Mouse (Mus musculus) limb, embryonic 15.5 days (tissue): ENCODE results near the gene Urah. TPM values are rescaled to one million over a fixed set of nuclear protein-coding genes. Genes with fewer than 3 reads are reported as not detected.

Experiments used
- ATAC-seq: fragments of 200-750 bp; cut with Nextera tagmentation; 2 replicates; pipeline ENCODE4 v1.8.0; 2017; ENCODE audit warnings: low read depth, moderate TSS enrichment; ENCODE audit not compliant: insufficient number of reproducible peaks, low FRiP score, low TSS enrichment
- H3K27ac ChIP-seq: fragments of 300-500 bp; sonication (generic); 2 replicates; pipeline ENCODE4 v1.5.1; 2015; ENCODE audit warnings: moderate library complexity, mild to moderate bottlenecking, inconsistent platforms
- H3K27me3 ChIP-seq: fragments of 300-500 bp; sonication (generic); 2 replicates; pipeline ENCODE4 v1.6.1; 2015; ENCODE audit warnings: inconsistent platforms
- H3K36me3 ChIP-seq: fragments of 300-500 bp; sonication (generic); 2 replicates; pipeline ENCODE4 v1.6.1; 2015; ENCODE audit warnings: inconsistent platforms
- H3K4me1 ChIP-seq: fragments of 300-500 bp; sonication (generic); 2 replicates; pipeline ENCODE4 v1.6.1; 2015; ENCODE audit warnings: inconsistent platforms
- H3K4me2 ChIP-seq: fragments of 300-500 bp; sonication (generic); 2 replicates; pipeline ENCODE4 v1.6.1; 2015; ENCODE audit warnings: mild to moderate bottlenecking, inconsistent platforms
- H3K4me3 ChIP-seq: fragments of 300-500 bp; sonication (generic); 2 replicates; pipeline ENCODE4 v1.5.1; 2015; ENCODE audit warnings: mild to moderate bottlenecking, inconsistent platforms
- H3K9ac ChIP-seq: fragments of 300-500 bp; sonication (generic); 2 replicates; pipeline ENCODE4 v1.6.1; 2015; ENCODE audit warnings: inconsistent platforms
- H3K9me3 ChIP-seq: fragments of 300-500 bp; sonication (generic); 2 replicates; pipeline ENCODE4 v1.6.1; 2016; ENCODE audit warnings: inconsistent platforms
- WGBS: fragments of 180-500 bp; shearing (Covaris S2); methylation state at CpG from one replicate; pipeline ENCODE4 v1.1.7; 2015; 5-methylcytosine and 5-hydroxymethylcytosine counted together
- polyA plus RNA-seq: library from polyadenylated mRNA; unstranded; fragments of >200 nt; fragmentation: Nextera tagmentation; extraction: Ambion mirVana; gene quantifications from 2 replicates; pipeline ENCODE4 v1.2.1, GENCODE M21; 2015

Urah gene
- polyA plus RNA-seq, 1 experiment from 2014 or later: 38.4 TPM

DNA sequence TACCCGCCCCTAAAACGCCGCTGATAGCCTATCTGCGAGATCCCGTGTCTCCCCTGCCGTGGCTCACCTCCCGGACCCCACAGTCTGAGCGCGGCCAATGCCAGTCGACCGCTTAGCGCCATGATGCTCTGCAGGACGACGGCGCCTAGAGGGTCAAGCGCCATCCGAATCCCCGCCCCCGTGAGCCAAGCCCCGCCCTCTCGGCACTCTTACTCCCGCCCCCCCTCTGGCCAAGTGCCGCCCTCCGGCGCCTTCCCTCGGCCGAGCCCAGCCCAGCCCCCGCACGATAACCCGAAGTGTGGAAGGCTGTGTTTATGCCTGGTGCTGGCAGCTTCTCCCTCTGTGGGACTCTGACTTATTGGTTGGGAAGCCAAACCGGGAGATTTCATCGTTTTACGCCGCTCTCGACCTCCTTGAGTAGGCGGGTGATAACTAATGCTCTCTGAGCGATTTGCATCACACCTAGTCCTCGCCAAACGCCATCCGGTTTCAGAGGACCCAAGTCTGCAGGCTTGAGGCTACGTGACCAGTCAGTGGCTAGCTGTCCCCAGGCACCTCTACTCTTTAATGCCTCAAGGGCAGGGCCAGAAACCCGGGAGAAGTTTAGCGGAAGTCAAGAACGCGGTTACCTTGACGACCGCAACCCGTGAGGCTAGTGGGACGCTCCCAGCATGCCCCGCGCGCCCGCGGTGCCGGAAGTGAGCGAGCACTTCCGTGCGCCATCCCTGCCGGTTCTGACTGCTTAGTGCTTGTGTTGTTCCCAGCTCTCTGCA is 47.1 kb downstream of the Urah start, which contains the start of the genes Psmd13 and Sirt3:
Gene Psmd13 (plus strand): TSS at position 273 of the 773 bp plus-strand sequence.
Gene Sirt3 (minus strand): TSS at position 614 of the 773 bp plus-strand sequence.
- peak within 1 kb of the TSS; percentile 86 for H3K4me3 ChIP-seq
- no peaks in the 10 kb centered on the region for H3K9me3 ChIP-seq
- peak within 1 kb of the TSS; percentile 82 for H3K9ac ChIP-seq
- peak within 1 kb of the TSS; percentile 92 for H3K27ac ChIP-seq
- no peaks in the 10 kb centered on the region for H3K27me3 ChIP-seq
- peak within 1 kb of the TSS; percentile 74 for H3K4me2 ChIP-seq
- peaks cover 29% of the 10 kb centered on the region for H3K36me3 ChIP-seq
- peaks cover 15% of the 10 kb centered on the region for H3K4me1 ChIP-seq
- under 1% methylated on average over 59 of the region's 59 CpGs for WGBS
- peak; percentile 93 for ATAC-seq

DNA sequence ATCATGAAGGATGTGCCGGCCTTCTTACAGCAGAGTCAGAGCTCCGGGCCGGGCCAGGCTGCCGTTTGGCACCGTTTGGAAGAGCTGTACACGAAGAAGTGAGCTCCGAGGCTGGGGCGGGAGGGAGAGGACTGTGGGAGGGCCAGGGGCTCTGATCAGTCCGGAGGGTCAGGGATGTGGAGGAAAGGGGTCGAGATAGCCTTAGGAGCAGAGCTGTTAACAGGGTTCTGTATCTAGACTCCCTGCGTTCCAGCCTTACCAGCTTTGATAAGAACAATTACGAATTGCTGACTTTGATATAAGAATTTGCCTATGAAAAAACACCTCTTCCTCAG is 47.6 kb downstream of the Urah start:
- H3K36me3 ChIP-seq: peaks cover 30% of the 10 kb centered on the region
- H3K4me3 ChIP-seq: peak overlapping the region; percentile 86
- H3K4me2 ChIP-seq: peak overlapping the region; percentile 74
- H3K9ac ChIP-seq: peak overlapping the region; percentile 82
- H3K4me1 ChIP-seq: peaks cover 15% of the 10 kb centered on the region
- ATAC-seq: 0 out of 2 replicates have a peak, but pooled peaks have one; percentile 33
- peak overlapping the region; percentile 92 for H3K27ac ChIP-seq
- 0% methylated on average over 12 of the region's 12 CpGs for WGBS
- no peaks in the 10 kb centered on the region for H3K27me3 ChIP-seq
- no peaks in the 10 kb centered on the region for H3K9me3 ChIP-seq

Other genes with a start within 250 kb of the Urah start
- gene Olfr46, start 233.7 kb upstream of the Urah start, polyA plus RNA-seq: not detected in 2 replicates
- gene Olfr61, start 206.0 kb upstream of the Urah start, polyA plus RNA-seq: not detected in 2 replicates
- not detected in 2 replicates for gene Olfr53, start 188.6 kb upstream of the Urah start, polyA plus RNA-seq
- 0.03 TPM in 1 of 2 replicates, not detected in the other for gene Olfr539, start 175.1 kb upstream of the Urah start, polyA plus RNA-seq
- gene Olfr45, start 153.1 kb upstream of the Urah start, polyA plus RNA-seq: not detected in 2 replicates
- gene Olfr541, start 137.8 kb upstream of the Urah start, polyA plus RNA-seq: not detected in 2 replicates
- gene Cyp2e1, start 71.3 kb upstream of the Urah start, polyA plus RNA-seq: not detected in 2 replicates
- 0.11 and 0.13 TPM in 2 replicates for gene Syce1, start 47.2 kb upstream of the Urah start, polyA plus RNA-seq
- 0.67 and 1.00 TPM in 2 replicates for gene Zfp941, start 12.8 kb upstream of the Urah start, polyA plus RNA-seq
- gene Scgb1c1, start 10.5 kb downstream of the Urah start, polyA plus RNA-seq: not detected in 2 replicates
- gene Odf3, start 12.8 kb downstream of the Urah start, polyA plus RNA-seq: not detected in 2 replicates
- gene Gm45785, start 21.3 kb downstream of the Urah start, polyA plus RNA-seq: not detected in 2 replicates
- 85.7 and 90.6 TPM in 2 replicates for gene Ric8a, start 21.9 kb downstream of the Urah start, polyA plus RNA-seq
- 70.7 and 71.6 TPM in 2 replicates for gene Bet1l, start 22.6 kb downstream of the Urah start, polyA plus RNA-seq
- gene Psmd13, start 47.0 kb downstream of the Urah start, polyA plus RNA-seq: 201 and 214 TPM in 2 replicates
- gene Sirt3, start 47.3 kb downstream of the Urah start, polyA plus RNA-seq: 22.7 and 25.6 TPM in 2 replicates
- 19.6 and 58.3 TPM in 2 replicates for gene Cox8b, start 65.4 kb downstream of the Urah start, polyA plus RNA-seq
- 0.28 and 0.45 TPM in 2 replicates for gene Nlrp6, start 85.9 kb downstream of the Urah start, polyA plus RNA-seq
- 23.1 and 24.9 TPM in 2 replicates for gene Pgghg, start 106.4 kb downstream of the Urah start, polyA plus RNA-seq
- gene Ifitm5, start 115.3 kb downstream of the Urah start, polyA plus RNA-seq: 46.1 and 62.9 TPM in 2 replicates
- gene Gm45717, start 120.9 kb downstream of the Urah start, polyA plus RNA-seq: 0.47 TPM in 1 of 2 replicates, not detected in the other
- gene Ifitm2, start 121.0 kb downstream of the Urah start, polyA plus RNA-seq: 1,488 and 1,547 TPM in 2 replicates
- 71.7 and 74.6 TPM in 2 replicates for gene Ifitm1, start 132.2 kb downstream of the Urah start, polyA plus RNA-seq
- 217 and 218 TPM in 2 replicates for gene Ifitm3, start 175.8 kb downstream of the Urah start, polyA plus RNA-seq
- 1.0 and 1.3 TPM in 2 replicates for gene Ifitm6, start 182.9 kb downstream of the Urah start, polyA plus RNA-seq
- gene Gm17387, start 194.1 kb downstream of the Urah start, polyA plus RNA-seq: not detected in 2 replicates
- 9.9 and 12.1 TPM in 2 replicates for gene B4galnt4, start 226.1 kb downstream of the Urah start, polyA plus RNA-seq
- gene Pkp3, start 243.2 kb downstream of the Urah start, polyA plus RNA-seq: 150 and 151 TPM in 2 replicates